Mouse (Mus musculus) Patski (cell line): ENCODE results near the gene Scrn1. TPM values are rescaled to one million over a fixed set of nuclear protein-coding genes. Genes with fewer than 3 reads are reported as not detected.

Experiments used
- ATAC-seq: fragments of 100-300 bp; one replicate; pipeline ENCODE4 v1.8.0; 2021
- CTCF ChIA-PET: fragments of 350-600 bp; sonication (Branson Sonifier 250); formaldehyde crosslinking; loops from one replicate; lab custom pipeline; 2022; ENCODE audit warnings: inconsistent platforms; lab: Charles Lee
- POLR2A ChIA-PET: fragments of 350-600 bp; sonication (Branson Sonifier 250); formaldehyde crosslinking; loops from one replicate; lab custom pipeline; 2022; ENCODE audit warnings: antibody characterized with exemption, inconsistent platforms; lab: Charles Lee
- DNase-seq: peaks from one replicate; pipeline ENCODE4 v3.0.0-alpha.2; 2011; ENCODE audit warnings: low read depth, low spot score
- H3K27me3 ChIP-seq: fragments of 371-371 bp; one replicate; pipeline ENCODE4 v1.5.1; 2021
- CTCF ChIP-seq: fragments of 100-300 bp; IDR thresholded peaks from one replicate; pipeline ENCODE4 v1.5.1; 2021
- in situ Hi-C: fragments of 300-500 bp; cut with MboI; formaldehyde crosslinking; loops from 3 replicates; pipeline ENCODE4 v1.11.1; 2018; ENCODE audit warnings: low pct_unique_long_range_greater_than_20kb, mixed read lengths
- polyA plus RNA-seq: library from polyadenylated mRNA; unstranded; gene quantifications from one replicate; pipeline ENCODE4 v1.2.3, GENCODE M21; 2021

Scrn1 gene
- polyA plus RNA-seq, 1 experiment from 2014 or later = 5.2 TPM

GRCm38 (mm10) chr6:54507808-54508207 is 58.5 kb downstream of the Scrn1 start:
- CTCF ChIA-PET = interaction anchor here (0.8 to 5.6 kb wide), 7 partner anchors 12 to 119 kb away, joined by 3 to 44 read pairs (median 5); no protein-coding TSS in a partner anchor
- TF ChIP-seq CTCF = no peak
- POLR2A ChIA-PET = no interaction called here
- peaks cover 2% of the 10 kb centered on the region for H3K27me3 ChIP-seq
- ATAC-seq (no peak), DNase-seq (no peak)
- in situ Hi-C loops = loop anchor here (5.0 kb wide), 1 partner anchor 121 kb away; no protein-coding TSS in a partner anchor

GRCm38 (mm10) chr6:54507002-54507401 is 59.3 kb downstream of the Scrn1 start:
- H3K27me3 ChIP-seq = peaks cover 2% of the 10 kb centered on the region
- in situ Hi-C loops = loop anchor here (5.0 kb wide), 1 partner anchor 120 kb away; no protein-coding TSS in a partner anchor
- ChIA-PET POLR2A (no interaction called here), CTCF (interaction anchor here (0.8 to 5.6 kb wide), 10 partner anchors 9 to 118 kb away, joined by 3 to 44 read pairs (median 4); no protein-coding TSS in a partner anchor)
- peak; percentile 86 for TF ChIP-seq CTCF
- ATAC-seq = no peak
- DNase-seq = no peak

- DNase-seq (no peak), ATAC-seq (no peak)
- in situ Hi-C loops = loop anchor here (5.0 kb wide), 1 partner anchor 119 kb away; no protein-coding TSS in a partner anchor
- ChIA-PET POLR2A (no interaction called here), CTCF (interaction anchor here (1.0 to 5.6 kb wide), 6 partner anchors 10 to 114 kb away, joined by 3 to 44 read pairs (median 6); no protein-coding TSS in a partner anchor)
- H3K27me3 ChIP-seq = peaks cover 2% of the 10 kb centered on the region
- TF ChIP-seq CTCF = no peak
Observed at GRCm38 (mm10) chr6:54506318-54506717, 60.0 kb downstream of the Scrn1 start.

- no peak for ATAC-seq
- CTCF ChIA-PET = interaction anchor here (1.3 kb wide), 1 partner anchor 112 kb away, joined by 3 read pairs; no protein-coding TSS in a partner anchor
- no peaks in the 10 kb centered on the region for H3K27me3 ChIP-seq
- POLR2A ChIA-PET = no interaction called here
- DNase-seq = no peak
- in situ Hi-C loops = no loop called here
- no peak for TF ChIP-seq CTCF
Observed at GRCm38 (mm10) chr6:54502661-54503115, 63.6 kb downstream of the Scrn1 start.

- ChIA-PET CTCF (interaction anchor here (0.6 kb wide), 1 partner anchor 102 kb away, joined by 3 read pairs; no protein-coding TSS in a partner anchor), POLR2A (no interaction called here)
- ATAC-seq (no peak), DNase-seq (no peak)
- in situ Hi-C loops = no loop called here
- no peak for TF ChIP-seq CTCF
- H3K27me3 ChIP-seq = no peaks in the 10 kb centered on the region
Observed at GRCm38 (mm10) chr6:54496214-54496613, 70.1 kb downstream of the Scrn1 start.

- TF ChIP-seq CTCF = no peak
- DNase-seq = no peak
Observed at GRCm38 (mm10) chr6:54494612-54495398, 71.5 kb downstream of the Scrn1 start.

GRCm38 (mm10) chr6:54494097-54494496 is 72.2 kb downstream of the Scrn1 start:
- POLR2A ChIA-PET = no interaction called here
- ATAC-seq = no peak

More at GRCm38 (mm10) chr6:54494612-54495398, 71.5 kb downstream of the Scrn1 start:
- ATAC-seq = no peak
- ChIA-PET POLR2A (interaction anchor here (0.8 kb wide), 1 partner anchor 12 kb away, joined by 3 read pairs; no protein-coding TSS in a partner anchor), CTCF (no interaction called here)
- no peaks in the 10 kb centered on the region for H3K27me3 ChIP-seq
- in situ Hi-C loops = no loop called here

GRCm38 (mm10) chr6:54491074-54491473 is 75.2 kb downstream of the Scrn1 start:
- in situ Hi-C loops = no loop called here
- no peak for DNase-seq
- no peak for TF ChIP-seq CTCF
- CTCF ChIA-PET = interaction anchor here (2.0 kb wide), 1 partner anchor 15 kb away, joined by 6 read pairs; no protein-coding TSS in a partner anchor
- no peak for ATAC-seq
- peaks cover 5% of the 10 kb centered on the region for H3K27me3 ChIP-seq
- POLR2A ChIA-PET = no interaction called here

More at GRCm38 (mm10) chr6:54494097-54494496, 72.2 kb downstream of the Scrn1 start:
- CTCF ChIA-PET = no interaction called here
- no peak for TF ChIP-seq CTCF
- H3K27me3 ChIP-seq = no peaks in the 10 kb centered on the region
- DNase-seq = no peak
- in situ Hi-C loops = no loop called here

GRCm38 (mm10) chr6:54485973-54486569 is 80.2 kb downstream of the Scrn1 start:
- DNase-seq = no peak
- CTCF ChIA-PET = no interaction called here
- no peak for TF ChIP-seq CTCF
- peaks cover 5% of the 10 kb centered on the region for H3K27me3 ChIP-seq
- POLR2A ChIA-PET = interaction anchor here (0.6 kb wide), 1 partner anchor 57 kb away, joined by 3 read pairs; no protein-coding TSS in a partner anchor
- no peak for ATAC-seq
- in situ Hi-C loops = no loop called here

- in situ Hi-C loops = no loop called here
- no peak for ATAC-seq
- CTCF ChIA-PET = no interaction called here
- H3K27me3 ChIP-seq = peaks cover 5% of the 10 kb centered on the region
- POLR2A ChIA-PET = interaction anchor here (0.6 kb wide), 1 partner anchor 57 kb away, joined by 3 read pairs; no protein-coding TSS in a partner anchor
- no peak for TF ChIP-seq CTCF
- no peak for DNase-seq
Observed at GRCm38 (mm10) chr6:54485435-54485901, 80.8 kb downstream of the Scrn1 start.
